Mouse (Mus musculus) myocyte (in vitro differentiated cells): ENCODE results near the gene Mcemp1.

ENCODE experiments used
- CEBPB ChIP-seq: IDR thresholded peaks from 2 replicates; pipeline ENCODE4 v1.6.1; 2011; ENCODE audit warnings: mild to moderate bottlenecking, moderate library complexity; ENCODE audit not compliant: poor library complexity, insufficient read depth, severe bottlenecking
- E2F4 ChIP-seq: IDR thresholded peaks from one replicate; pipeline ENCODE4 v1.6.1; 2011; ENCODE audit warnings: mild to moderate bottlenecking, control low read depth, moderate library complexity; ENCODE audit not compliant: insufficient read depth
- MAX ChIP-seq: IDR thresholded peaks from one replicate; pipeline ENCODE4 v1.6.1; 2011; ENCODE audit warnings: low read depth, mild to moderate bottlenecking, control low read depth
- MYOD1 ChIP-seq, 3 experiments: IDR thresholded peaks; one replicate each; pipeline ENCODE4 v1.6.1; 2011; ENCODE audit warnings: control low read depth in 2 of 3, low read depth in 2 of 3, mild to moderate bottlenecking in 2 of 3, moderate library complexity in 1 of 3; ENCODE audit not compliant: insufficient read length in 2 of 3, control insufficient read depth in 1 of 3
- MYOG ChIP-seq, 3 experiments: IDR thresholded peaks; one replicate each; pipeline ENCODE4 v1.6.1; 2011; ENCODE audit warnings: control low read depth in 2 of 3, low read depth in 2 of 3, mild to moderate bottlenecking in 2 of 3; ENCODE audit not compliant: insufficient read length in 2 of 3, control insufficient read depth in 1 of 3, insufficient read depth in 1 of 3
- POLR2A ChIP-seq: IDR thresholded peaks from one replicate; pipeline ENCODE4 v1.6.1; 2011; ENCODE audit warnings: low read depth, mild to moderate bottlenecking, control low read depth, moderate library complexity; ENCODE audit not compliant: insufficient read length
- POLR2AphosphoS2 ChIP-seq: IDR thresholded peaks from one replicate; pipeline ENCODE4 v1.6.1; 2011; ENCODE audit warnings: low read depth, control low read depth; ENCODE audit not compliant: insufficient read length
- REST ChIP-seq: IDR thresholded peaks from one replicate; pipeline ENCODE4 v1.6.1; 2011; ENCODE audit warnings: mild to moderate bottlenecking, control low read depth, moderate library complexity; ENCODE audit not compliant: insufficient read depth, insufficient read length
- SRF ChIP-seq: IDR thresholded peaks from one replicate; pipeline ENCODE4 v1.6.1; 2011; ENCODE audit warnings: low read depth; ENCODE audit not compliant: control insufficient read depth, insufficient read length
- TCF12 ChIP-seq: IDR thresholded peaks from one replicate; pipeline ENCODE4 v1.6.1; 2011; ENCODE audit warnings: mild to moderate bottlenecking, control low read depth; ENCODE audit not compliant: poor library complexity, insufficient read depth, severe bottlenecking
- TCF3 ChIP-seq: IDR thresholded peaks from one replicate; pipeline ENCODE4 v1.6.1; 2011; ENCODE audit warnings: low read depth, control low read depth; ENCODE audit not compliant: insufficient read length
- USF1 ChIP-seq: IDR thresholded peaks from one replicate; pipeline ENCODE4 v1.6.1; 2011; ENCODE audit warnings: low read depth, mild to moderate bottlenecking, control low read depth, moderate library complexity

GRCm38 (mm10) chr8:3676131-3676992 lies 10.8 kb downstream of the Mcemp1 start, which contains the start of gene Trappc5:
- peak; percentile 83 for TF ChIP-seq POLR2A
- peak; percentile 28 for TF ChIP-seq USF1
- TF ChIP-seq POLR2AphosphoS2, result peak; percentile 79
- TF ChIP-seq E2F4, result no peak
- TF ChIP-seq MYOG (IDR thresholded peaks at IDR 0.05; ENCODE audit: control insufficient read depth in 1 of 3, insufficient read depth in 1 of 3, insufficient read length in 2 of 3, low read depth in 2 of 3), result peak in 1 of 3 experiments; percentile 34
- no peak for TF ChIP-seq MYOD1 (IDR thresholded peaks at IDR 0.05; ENCODE audit: control insufficient read depth in 1 of 3, insufficient read length in 2 of 3, low read depth in 2 of 3)
- no peak for TF ChIP-seq SRF
- no peak for TF ChIP-seq TCF12
- TF ChIP-seq CEBPB, result no peak
- no peak for TF ChIP-seq MAX
- TF ChIP-seq REST, result no peak
- no peak for TF ChIP-seq TCF3
